Mouse (Mus musculus) E14TG2a.4 (cell line): Measurements from ENCODE around the gene Ufc1.

Experiments
- CTCF ChIP-seq: conservative IDR thresholded peaks from 2 replicates; pipeline ENCODE4 v1.5.1; 2014; ENCODE audit warnings: low read length
- NANOG ChIP-seq: IDR thresholded peaks from 2 replicates; pipeline ENCODE4 v1.6.1; 2014; ENCODE audit warnings: borderline replicate concordance, low read length, mixed read lengths
- POU5F1 ChIP-seq: IDR thresholded peaks from 2 replicates; pipeline ENCODE4 v1.6.1; 2014; ENCODE audit warnings: low read length, borderline replicate concordance

- TF ChIP-seq CTCF (peak; percentile 94), POU5F1 (no peak), NANOG (no peak)
Observed at GRCm38 (mm10) chr1:171281528-171281923, 13.3 kb downstream of the Ufc1 start.
